Mouse (Mus musculus): Measurements from ENCODE around the gene Ryr3.

DNA sequence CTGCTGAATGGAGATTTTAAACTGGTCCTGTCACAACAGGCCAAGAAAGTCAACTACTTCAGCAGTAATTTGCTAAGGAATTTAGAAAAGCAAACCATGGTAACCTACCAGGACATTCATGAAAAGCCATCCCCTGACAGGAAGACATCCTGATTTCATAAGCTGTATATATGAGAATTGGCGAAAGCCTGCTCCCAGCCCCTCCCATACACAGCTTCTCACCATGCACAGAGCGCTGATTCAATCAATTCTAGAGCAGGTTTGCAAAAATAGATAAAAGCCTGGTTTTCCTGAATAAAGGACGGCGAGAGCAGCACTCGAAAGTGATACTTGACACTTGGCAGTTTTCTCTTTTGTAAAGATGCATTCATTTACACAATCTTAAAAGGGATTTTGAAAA, 40.6 kb downstream of the Ryr3 start:
- TF ChIP-seq CTCF (IDR thresholded peaks at IDR 0.05; ENCODE audit: borderline replicate concordance, insufficient read depth, low read length) (no peak), POLR2A (IDR thresholded peaks at IDR 0.05; ENCODE audit: low read depth, low read length) (no peak)
